Mouse (Mus musculus): ENCODE measurements around the gene Arhgap17.
A peak's percentile ranks its signal among the peaks of the same experiment; 100 is the strongest.

Arhgap17 gene

DNA sequence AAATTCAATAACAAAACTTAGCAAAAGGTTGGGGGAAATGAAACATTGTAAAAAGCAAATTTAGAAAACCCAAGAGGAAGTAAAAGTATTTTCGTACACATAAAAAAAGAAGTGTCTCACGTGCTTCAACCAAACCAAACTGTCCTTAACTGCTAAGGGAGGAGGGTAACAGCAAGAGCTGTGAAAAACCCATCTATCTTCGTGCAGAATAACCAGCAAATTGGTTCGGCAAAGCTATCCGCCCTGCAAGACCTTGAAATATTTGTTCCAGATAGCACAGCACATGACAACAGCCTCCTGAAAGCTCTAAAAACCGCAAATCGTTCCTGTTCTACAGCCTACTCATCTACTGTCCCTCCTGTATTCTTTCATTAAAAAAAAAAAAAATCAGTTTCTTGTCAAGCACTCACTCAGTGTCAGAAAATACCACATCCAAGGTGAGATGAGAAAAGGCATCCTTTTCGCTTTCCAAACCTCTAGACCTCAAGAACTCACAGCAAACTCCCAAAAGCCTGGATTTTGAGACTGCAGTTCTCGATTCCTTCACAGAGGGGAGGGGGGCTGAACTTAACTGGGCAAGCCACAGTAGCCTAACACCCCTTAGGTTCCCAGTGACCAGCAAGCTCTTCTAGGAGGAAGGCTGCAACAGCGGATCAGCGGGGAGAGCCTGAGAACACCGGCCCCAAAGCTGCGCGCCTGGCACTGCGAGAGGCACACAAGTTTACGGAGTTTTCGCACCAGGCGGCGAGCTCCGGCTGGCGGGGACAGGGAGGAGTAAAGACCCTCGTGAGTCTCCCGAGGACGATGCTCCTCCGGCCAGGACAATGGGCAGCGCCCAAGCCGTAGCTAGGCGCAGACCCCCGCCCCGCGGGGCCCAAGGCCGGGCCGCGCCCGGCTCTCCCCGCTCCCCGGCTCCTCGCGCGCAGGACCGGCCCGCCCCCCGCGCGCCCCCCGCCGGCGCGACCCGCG lies 653 bp downstream of the Arhgap17 start:
- DNase-seq, result peak in 1 of 2 experiments; percentile 59

DNA sequence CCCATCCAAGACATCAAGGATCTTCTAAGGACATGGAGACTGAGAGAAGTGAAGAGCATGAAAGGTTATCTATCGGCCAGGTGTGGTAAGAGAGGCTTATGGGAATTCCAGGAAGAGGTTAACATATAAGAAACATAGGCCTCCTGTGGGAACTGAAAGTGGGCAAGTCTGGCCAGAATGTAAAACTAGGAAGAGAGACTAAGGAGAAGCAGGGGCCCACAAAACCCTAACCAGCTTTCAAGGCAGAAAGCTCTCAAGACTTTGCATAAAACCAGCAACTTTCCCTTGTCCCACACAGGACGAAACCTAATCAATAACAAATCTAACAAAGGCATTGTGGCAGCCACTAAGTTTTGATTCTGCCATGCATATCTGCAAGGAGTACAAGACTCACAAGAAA lies 1.5 kb downstream of the Arhgap17 start:
- DNase-seq, result no peak

DNA sequence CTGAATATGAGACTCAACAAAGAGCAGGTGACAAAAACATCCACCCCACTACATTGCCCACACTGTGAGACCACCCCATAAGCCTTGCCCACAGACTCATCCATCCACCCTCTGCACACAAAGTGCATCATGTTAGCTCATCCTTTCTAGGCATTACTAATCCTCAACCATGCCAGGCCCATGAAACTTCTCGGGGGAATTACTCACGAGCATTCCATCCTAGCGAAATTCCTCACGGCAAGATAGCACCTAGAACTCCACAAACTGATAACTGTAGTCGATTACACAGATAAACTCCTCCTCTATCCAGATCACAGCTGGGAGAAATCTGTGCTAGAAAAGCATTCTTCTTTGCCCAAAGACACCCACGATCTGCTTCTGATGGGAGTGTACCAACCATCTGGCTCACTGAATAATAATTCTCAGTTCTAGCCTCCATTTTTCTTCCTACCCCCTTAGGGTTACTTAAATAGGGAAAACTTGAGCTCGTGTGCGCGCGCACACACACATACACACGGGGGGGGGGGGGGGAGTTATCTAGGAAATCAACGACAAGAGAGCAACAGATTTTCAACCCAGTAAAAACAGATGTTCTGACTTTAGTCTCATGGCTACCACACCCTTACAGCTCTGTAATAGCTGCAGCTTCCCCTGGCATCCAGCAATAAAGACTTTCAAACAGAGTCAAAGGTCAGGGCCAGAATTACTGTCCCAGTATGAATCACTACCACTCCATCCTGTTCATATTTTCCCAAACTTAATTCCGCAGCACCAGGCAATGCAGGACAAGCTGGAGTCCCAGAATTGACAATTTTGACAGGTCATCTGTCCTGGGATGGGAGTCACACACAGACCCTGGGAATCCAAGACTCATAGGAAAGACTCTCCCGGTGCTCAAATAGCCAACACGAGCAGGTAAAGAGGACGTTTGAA lies 2.2 kb downstream of the Arhgap17 start:
- DNase-seq, result no peak

DNA sequence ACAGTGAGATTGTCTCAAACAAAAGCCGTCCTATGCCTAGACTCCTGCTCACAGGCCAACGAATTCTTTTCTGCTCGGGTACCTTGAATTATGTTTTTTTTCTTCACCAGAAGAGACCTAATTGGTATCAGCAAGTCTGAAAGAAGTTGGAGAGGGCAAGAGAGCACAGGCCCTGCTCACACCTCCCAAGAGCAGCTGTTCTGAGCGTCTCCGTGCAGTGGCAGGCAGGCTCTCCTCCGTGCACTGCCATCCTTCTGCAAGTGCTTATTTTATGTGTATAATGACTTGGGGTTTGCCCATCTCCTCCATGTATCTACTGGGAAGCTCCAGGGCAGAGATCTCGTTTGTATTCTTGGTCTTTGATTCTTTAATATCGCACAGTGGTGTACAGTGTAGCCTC lies 2.9 kb downstream of the Arhgap17 start:
- no peak for DNase-seq

DNA sequence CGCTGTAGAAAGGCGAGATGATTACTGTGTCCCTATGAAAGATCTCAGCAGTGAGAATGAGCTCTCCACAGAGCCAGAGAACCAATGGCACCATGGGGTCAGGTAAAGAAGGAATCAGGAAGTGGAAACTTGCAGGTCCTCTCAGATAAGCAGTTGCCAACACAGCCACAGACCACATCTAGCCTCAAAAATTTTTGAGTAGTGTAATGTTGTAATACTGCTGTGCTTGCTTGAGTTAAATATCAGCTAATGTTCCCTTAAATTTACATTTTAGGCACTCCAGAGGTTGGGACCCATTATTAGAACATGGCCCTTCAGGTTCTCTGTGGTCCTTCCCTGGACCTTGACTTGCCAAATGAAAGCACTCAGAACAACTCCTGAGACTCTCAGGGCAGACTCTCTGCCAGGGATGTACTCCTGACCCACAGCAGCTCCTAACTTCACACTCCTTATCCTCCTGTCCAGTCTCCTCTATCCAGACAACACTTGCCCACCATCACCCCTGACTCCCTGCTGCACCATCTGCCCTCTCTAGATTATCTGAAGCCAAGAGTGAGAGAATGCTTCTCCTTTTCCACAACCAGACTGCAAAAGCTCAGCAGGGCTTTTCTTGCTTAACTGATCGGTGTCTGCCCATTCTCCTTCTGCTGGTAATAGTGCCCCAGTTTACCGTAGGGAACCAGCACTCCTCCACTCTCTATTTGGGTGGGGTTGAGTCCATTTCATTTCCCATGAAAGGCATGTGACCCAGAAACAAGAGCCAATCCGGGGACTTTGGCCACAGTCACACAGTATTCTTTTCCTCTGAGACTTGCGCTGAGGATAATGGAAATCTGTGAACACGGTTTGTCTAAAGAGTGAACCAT lies 3.6 kb downstream of the Arhgap17 start:
- DNase-seq, result no peak

DNA sequence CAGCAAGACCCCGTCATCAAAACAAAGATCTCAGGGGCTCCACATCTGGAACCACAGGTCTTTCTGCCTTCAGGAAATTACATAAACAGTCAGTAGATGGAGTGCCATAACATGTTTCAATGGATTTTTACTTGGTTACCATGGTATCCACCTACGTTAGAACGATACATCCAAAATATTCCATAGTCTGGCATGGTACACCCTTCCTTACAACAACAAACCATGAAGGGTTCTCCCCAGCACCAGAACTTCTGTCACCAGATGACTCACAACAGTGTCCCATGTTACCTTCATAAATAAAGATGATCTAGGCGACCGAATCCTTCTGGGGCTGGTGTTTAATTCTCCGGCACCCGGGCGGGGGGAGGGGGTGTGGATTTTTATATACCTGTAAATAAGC lies 5.7 kb downstream of the Arhgap17 start:
- no peak for DNase-seq

DNA sequence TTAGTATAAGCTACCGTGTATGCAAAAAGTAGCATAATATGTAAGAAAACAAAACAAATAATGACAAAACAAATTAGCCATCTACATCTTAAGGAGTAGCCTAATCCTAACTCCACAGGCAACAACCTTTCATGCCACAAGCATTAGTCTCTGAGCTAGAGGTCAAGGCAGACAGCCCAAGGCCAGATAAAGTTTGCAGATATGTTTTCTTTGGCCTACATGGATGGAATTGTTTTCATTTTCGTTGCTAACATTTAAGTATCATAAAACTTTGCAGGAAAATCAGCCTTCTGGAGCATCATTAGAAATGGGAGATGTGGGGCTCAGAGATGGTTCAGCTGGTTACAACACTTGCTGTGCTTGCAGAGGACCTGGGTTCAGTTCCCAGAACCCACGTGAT lies 6.9 kb downstream of the Arhgap17 start:
- DNase-seq, result no peak

DNA sequence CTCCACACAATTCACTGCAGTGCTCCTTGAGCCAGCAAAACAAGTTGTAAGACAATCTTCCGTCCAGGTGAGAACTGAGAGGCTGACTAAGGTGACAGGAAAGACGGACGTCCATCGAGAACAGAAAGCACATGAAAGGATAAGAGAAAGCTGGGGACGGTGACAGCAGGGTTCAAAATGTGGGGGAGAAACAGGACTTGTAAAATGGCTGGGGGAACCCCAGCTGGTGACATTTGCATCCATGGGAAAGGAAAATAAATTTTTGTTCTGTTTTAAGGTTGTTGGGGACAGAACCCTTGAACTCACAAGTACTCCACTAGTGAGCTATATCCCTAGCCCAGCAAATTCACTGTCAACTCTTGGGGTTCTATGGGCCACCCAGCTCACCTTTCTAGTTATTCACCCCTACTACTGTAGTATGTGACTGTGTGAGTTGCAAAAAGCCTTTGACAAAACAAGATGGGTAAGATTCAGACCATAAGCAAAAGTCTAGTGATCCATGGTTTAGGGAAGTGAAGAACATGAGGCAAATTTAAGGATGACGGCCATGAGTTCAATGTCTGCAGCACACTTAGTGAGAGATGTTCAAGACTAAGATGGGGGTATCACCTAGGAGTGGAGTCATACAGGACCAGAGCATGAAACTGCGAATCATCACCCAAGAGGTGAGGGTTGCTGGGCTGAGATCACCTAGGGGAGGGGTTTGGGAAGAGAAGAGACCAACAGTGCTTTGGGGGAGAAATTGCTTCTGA lies 8.3 kb downstream of the Arhgap17 start:
- DNase-seq, result no peak

DNA sequence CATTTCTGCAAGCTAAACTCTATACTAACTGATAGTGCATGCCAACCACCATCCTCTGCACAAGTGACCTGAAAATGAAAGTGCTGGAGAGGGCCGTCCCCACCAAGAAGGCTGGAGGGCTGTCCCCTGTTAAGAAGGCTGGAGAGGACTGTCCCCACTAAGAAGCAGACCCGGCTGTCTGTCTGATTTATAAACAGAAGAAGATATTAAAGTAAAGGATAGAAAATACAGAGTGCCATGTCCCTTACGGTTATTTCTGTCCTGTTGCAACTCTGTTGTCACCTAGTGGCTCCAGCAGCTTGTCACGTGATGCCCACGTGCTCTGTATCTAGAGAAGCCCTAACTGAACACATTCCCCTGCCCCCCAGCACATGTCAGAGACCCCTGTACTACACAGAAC lies 9.5 kb downstream of the Arhgap17 start:
- DNase-seq, result no peak

DNA sequence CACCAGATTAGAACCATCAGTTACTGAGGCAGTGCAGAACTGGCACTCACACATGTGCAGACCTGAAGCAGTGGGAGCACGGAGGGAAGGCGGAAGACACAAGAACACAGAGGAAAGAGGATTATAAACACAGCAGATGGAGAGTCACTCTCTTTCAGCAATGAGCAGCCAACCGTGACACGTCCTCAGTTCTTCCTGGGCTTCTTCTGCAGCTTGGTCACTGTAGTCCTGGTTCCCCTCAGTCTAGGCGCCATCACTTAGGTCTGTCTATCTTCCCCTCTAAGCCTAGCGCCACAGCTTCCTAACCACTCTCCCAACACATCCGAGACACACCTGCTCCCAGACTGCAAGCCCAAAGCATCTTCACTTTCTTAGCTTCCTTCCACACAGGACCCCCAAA lies 10.6 kb downstream of the Arhgap17 start:
- DNase-seq, result no peak

DNA sequence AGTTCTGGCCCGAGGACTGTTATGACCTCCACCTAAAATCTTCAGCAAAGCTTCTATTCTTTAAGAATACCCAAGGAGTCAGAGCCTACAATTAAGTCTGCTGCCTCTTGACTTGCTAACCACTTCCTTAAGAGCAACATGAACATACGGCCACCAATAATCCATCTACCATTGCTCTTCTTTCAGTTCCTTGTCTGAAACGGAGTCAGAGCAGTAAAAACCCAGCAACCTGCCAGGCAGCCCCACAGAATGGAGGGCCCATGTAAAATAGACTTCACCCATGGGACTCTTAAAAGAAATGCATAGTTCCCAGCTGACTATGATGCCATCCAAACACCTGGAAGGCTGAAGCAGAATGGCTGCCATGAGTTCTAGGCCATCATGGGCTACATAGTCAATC lies 13.6 kb downstream of the Arhgap17 start:
- no peak for DNase-seq

DNA sequence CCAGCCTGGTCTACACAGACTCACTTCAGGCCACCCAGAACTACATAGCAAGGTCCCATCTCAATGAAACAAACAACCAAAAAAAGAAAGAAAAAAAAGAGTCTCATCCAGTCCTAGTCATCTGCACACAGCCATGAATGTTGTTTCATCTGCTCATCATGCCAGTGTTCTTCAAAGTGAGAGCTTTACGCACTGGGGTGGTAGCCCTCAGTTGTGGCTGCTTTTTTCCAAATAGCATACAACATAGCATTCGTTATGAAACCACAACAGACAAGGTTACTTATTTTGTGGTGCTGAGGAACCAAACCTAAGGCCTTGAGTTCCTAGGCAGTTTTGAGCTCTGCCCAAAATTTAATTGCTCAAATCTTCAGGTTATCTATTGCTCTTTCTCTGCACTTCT lies 14.9 kb downstream of the Arhgap17 start:
- DNase-seq, result no peak

DNA sequence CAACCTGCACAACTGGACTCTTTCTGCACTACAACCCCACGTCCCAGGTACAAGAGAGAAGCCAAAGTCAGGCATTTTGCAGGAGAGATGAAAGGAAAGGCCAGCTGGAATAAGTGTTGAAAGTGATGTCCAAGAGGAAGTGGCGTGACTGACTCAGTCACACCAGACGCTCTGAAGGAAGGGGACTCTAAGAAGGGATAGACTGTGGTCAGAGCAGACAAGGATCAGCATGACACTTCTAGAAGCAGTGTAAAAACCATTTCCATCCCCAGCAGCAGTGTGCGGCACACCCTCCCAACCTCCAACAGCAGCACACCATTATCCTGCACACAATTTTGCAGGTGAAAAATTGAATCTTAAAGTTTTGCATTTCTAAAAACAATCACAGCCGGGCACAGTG lies 15.3 kb downstream of the Arhgap17 start:
- no peak for DNase-seq

DNA sequence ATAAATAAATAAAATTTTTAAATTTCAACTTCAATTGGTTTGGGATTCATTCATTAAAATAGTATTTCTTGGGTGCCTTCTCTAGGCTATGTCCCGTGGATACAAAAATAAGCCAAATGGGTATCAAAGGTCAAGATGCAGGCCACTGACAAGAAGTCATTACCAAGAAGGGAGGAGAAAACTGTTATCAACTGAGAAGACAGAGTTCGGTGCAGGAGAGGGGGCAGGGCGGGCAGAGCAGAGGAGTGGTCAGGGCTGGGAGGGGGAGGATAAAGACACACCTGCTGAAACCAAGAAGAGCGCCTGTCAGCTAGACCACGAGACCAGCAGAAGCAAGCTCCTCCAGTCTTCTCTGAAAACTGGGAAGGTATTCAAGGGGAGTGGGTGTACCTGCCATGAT lies 15.8 kb downstream of the Arhgap17 start:
- no peak for DNase-seq

DNA sequence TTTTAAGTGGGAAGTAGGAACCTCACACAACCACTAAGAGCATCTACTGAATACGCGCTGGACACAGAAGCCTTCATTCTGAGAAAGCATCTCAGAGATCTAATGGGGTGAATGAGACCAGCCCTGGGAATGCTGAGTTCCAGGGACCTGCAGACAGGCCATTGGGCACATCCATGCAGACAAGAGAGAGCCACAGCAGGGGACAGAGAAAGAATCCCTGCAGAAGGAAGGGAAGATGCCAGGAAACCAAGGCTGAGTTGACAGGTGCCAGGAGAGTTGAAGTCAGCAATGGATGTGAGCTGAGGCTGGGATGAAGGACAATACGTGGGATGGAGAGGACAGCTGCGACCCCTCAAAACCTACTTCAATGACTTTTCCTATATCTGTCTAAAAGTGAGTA lies 16.6 kb downstream of the Arhgap17 start:
- DNase-seq, result no peak

DNA sequence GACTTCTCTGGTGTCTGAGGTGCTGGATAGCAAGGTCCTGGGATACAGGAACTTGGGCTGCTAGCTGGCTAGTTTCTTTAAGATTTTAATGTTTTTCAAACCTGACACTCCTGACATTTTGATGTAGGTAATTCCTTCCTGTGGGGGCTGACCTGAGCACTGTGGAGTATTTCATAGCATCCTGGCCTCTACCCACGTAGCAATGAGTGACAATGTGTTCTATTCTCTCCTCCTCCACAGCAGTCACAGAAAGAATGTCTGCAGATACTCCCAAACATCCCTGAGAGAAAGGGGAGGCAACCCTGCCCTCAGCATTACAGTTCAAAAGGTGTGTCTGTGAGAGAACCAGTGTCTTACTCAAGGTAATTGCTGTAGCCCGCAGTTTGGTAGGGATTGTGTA lies 19.5 kb downstream of the Arhgap17 start:
- DNase-seq, result no peak

DNA sequence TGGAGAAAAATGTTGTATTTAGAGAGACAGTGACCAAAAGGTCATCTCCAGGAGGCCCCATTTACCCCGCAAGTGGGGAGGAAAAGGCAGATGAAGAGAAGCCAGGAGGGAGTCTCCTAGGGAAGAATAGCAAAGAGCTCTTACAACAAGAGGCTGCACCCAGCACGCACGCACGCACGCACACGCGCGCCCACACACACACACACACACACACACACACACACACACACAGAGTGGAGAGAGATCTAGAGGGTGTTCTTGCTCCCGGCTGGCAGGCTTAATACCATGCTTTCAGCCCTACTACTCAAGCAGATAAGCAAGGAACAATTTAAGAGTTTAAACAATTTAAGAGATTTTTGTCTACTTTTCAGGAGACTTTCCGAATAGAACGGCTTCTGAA lies 19.9 kb downstream of the Arhgap17 start:
- no peak for DNase-seq

DNA sequence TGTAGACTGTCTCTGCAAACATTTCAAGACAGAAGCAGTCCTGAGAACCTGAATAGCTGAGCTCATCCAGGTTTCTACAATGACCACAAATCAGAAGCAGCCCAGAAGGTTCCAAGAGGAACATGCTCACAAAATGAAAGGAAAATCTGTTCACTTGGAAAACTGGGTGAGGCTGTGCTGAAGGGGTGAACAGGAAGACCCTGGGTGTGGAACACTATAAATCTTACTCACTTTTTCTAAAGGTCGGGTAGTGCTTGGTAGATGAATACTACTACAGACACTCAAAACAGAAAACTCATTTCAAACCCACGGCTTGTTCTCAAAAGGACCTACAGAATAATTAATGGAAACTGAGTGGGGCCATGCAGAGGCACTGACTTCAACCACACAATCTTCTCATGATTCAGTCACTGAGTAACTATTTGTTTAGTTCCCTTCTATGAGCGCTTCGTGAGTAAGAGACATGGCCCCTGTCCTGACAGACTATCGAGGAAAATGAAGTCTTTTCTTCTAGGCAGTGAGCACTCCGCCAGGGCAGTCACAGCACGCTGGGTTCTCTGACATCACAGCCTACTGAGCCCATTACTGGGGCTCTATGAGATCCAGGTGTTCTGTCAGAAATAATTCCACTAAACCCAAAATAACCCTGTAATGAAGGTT lies 23.0 kb downstream of the Arhgap17 start:
- DNase-seq, result no peak

DNA sequence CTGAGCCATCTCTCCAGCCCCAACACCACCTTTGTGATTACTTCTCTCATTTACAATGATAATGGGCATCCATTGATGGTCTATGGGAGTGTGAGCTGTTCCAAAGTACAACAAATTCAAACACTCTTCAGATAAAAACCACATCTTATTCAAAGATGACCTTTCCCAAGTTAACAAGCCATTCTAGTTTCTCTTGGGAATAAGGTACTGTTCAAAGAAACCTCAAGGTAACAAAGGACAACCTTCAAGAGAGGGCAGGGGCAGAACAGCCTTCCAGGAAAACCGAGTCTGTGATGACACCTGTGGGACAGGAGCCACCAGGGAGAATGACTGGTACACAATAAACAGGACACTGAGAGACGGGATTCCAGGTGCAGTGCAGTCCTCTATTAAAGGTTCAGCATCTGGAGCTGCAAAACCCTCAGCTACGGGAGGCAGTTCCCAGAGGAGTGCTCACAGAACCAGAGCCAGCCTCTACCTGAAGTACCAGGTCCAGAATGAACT lies 24.6 kb downstream of the Arhgap17 start:
- no peak for DNase-seq

DNA sequence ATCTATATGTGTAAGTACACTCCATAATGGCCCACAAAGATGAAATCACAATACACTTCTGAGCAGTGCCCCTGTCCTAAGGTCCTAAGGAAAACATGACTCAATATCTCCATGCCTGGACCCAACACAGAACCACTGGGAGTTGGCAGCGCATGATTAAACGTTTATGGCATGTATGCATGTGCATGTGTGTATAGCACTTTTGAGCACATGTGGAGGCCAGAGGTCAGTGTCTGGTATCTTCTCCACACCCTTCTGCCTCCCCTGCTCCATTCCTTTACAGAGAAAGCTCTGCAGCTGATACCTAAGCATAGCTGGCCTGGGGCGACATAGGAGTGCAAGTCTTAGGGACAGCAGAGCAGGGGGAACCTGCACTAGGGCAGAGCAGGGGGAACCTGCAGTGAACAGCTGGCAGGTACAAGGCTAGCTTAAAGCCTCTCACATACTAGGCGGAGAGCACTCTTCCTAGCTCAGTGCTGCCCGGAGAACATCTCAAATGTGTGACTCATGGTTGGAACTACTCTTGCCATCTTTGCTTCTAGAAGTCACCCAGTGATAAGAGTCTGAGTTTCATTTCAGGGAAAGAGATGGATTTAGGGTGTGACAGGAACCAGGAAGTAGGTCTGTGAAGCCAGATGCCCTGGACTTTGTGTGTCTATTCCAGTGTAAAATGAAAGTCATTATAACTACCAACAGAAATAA lies 25.5 kb downstream of the Arhgap17 start:
- no peak for DNase-seq

DNA sequence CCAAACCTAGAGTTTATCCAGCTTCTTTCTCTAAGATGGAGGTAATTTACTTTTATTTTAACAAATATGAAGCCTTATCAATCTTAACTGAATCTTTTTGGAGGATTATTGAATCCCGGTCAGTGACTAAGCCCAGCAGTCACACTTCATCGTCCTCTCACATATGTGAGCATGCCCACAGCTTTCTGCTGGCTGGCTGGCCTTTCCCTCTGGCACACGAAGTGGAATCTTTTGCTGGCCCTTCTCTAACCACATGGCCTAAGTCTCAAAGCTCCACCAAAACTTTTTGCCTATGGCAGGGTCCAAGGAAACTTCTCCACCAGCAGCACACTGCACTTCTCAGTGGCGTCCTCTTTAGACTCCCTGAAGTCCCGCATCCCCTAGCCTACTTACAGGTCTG lies 27.8 kb downstream of the Arhgap17 start:
- no peak for DNase-seq

All from thymus, postnatal 36 days (tissue).